Mouse (Mus musculus) Muller cell, postnatal 12 days (primary cell): ENCODE results near the gene E130116L18Rik.
"Not testable (repeated sequence)": the region's sequence is repeated elsewhere in the genome, so short reads cannot be mapped to it uniquely, and the experiment has no call there.

Experiments used
- DNase-seq: peaks from one replicate; pipeline ENCODE4 v3.0.0-alpha.2; 2015; ENCODE audit errors: inconsistent ontology term

E130116L18Rik gene

GRCm38 (mm10) chr5:25183595-25183994, 39.4 kb downstream of the E130116L18Rik start:
- no peak for DNase-seq

GRCm38 (mm10) chr5:25181004-25181531, 41.9 kb downstream of the E130116L18Rik start, which contains the start of gene Galntl5:
Galntl5 (plus strand) TSS chr5:25181460.
- DNase-seq, result no peak

DNA sequence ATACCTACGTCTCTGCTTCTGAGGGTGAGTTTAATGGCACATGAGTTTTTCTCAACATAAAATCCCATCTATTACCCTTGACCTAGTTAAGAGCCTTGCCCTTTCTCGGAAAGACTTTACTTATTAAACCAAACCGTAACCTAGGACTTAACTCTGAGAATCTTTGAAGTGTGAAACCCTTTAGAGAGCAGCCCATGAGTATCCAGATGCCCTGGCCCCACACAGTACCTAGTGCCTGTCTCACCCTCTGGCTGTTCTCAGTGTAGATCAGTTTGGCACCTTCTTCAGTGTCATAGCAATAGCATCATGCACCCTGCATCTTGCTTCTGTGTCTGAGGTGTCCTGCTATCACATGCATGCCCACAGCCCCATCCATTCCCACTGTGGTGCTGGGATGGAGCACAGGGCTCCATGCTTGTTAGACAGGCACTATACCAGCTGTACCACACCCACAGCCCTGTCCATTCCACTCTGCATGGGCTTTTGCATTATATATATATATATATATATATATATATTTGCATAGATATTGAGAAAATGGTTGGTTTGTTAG, 42.9 kb downstream of the E130116L18Rik start:
- no peak for DNase-seq

- DNase-seq, result no peak
Observed at GRCm38 (mm10) chr5:25179284-25179683, 43.7 kb downstream of the E130116L18Rik start.

DNA sequence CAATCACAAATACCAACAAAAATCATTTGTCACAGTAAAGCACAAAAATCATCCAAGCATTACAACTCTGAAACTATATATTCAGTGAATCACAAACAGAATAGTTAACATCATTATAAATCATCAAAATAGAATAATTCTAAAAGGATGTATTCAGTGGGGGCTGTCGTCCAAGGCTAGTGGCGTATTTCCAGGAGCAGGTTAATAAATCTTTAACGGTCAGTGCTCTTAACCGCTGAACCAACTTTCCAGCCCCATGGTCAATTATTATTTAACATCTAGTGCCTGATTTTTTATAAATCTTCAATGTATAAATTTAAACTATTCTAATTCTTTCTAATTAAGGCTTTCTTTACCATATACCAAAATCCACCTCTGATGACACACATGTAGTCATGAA, 44.4 kb downstream of the E130116L18Rik start:
- not testable (repeated sequence) for DNase-seq

- DNase-seq, result not testable (repeated sequence)
Observed at GRCm38 (mm10) chr5:25177937-25178336, 45.0 kb downstream of the E130116L18Rik start.
